Mouse (Mus musculus): Measurements from ENCODE around the gene Cops4.

GRCm38 (mm10) chr5:100548236-100548635 lies 30.1 kb downstream of the Cops4 start:
- TF ChIP-seq CTCF (IDR thresholded peaks at IDR 0.05; ENCODE audit: low read depth, low read length) (no peak), POLR2A (IDR thresholded peaks at IDR 0.05; ENCODE audit: extremely low read depth, insufficient read depth, low read length) (no peak)

All from liver, adult 2 months (tissue).